Mouse (Mus musculus): ENCODE data around the gene Spata20. TPM values are rescaled to one million over a fixed set of nuclear protein-coding genes. Genes with fewer than 3 reads are reported as not detected.

Spata20 gene
- polyA plus RNA-seq, 1 experiment from 2014 or later, result 0.43 TPM

DNA sequence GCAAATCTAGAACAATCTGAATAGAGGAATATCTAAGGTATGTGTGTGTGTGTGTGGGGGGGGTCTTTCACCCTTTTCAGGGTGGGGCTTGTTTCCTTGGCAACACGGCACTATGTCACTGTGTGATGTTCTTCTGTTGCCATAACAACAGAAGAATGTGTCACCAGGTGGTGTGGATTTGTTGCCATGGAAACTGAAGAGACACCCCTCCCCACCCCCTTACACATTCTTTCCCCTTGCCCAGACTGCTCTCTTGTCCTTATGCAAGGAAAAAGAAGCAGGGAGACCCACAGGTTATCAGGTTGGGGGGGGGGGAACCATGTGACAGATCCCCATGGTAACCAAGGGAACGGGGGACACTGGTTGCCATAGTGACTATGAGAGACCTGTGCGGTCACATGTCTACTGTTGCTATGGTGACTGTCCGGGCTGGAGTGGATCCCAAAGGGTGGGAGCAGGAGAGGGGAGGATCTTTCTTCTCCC lies 17.4 kb downstream of the Spata20 start:
- Histone ChIP-seq H3K4me1 (ENCODE audit: control insufficient read depth, insufficient read depth, low read length) (peaks cover 46% of the 10 kb centered on the region), H3K36me3 (ENCODE audit: control insufficient read depth, insufficient read depth, low read length) (no peaks in the 10 kb centered on the region), H3K9ac (ENCODE audit: low read length) (no peak overlapping the region), H3K27me3 (replicated peaks; ENCODE audit: control insufficient read depth, insufficient read depth, low read length) (no peaks in the 10 kb centered on the region), H3K9me3 (replicated peaks; ENCODE audit: control insufficient read depth, low read length) (no peaks in the 10 kb centered on the region), H3K4me2 (ENCODE audit: low read length) (peak overlapping the region; percentile 36; the same call in 1 of the 2 replicates), H3K27ac (ENCODE audit: low read depth, low read length) (peak overlapping the region; percentile 94), H3K4me3 (ENCODE audit: low read depth, low read length) (no peak overlapping the region)
- ATAC-seq (peak; percentile 86), DNase-seq (ENCODE audit: low spot score) (peak; percentile 98)
- WGBS, result 8% methylated on average over 4 of the region's 4 CpGs

DNA sequence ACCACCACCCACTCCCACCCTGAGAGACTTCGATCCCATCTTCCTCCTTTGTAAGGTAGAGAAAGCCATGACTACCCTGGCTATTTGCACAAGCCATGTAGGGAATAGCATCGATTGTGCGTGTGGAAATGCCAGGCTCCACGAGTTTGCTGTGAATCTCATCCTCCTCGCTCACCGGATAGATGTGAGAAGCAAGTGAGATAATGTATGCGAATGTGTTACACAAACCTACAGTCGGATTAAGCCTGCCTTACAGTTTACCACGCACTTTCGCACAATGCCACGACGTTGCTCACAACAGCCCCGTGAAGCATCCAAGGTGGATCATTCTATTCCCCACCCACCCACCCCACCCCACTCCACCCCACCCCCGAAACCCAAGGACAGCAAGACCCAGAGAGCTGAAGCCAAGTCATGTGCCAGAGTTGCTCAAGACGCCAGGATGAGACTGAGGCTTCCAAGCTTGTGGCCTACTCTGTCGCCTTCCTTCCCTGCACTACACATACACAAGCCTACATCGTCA lies 19.6 kb downstream of the Spata20 start:
- Histone ChIP-seq H3K4me3 (ENCODE audit: low read depth, low read length) (no peak overlapping the region), H3K9me3 (replicated peaks; ENCODE audit: control insufficient read depth, low read length) (no peaks in the 10 kb centered on the region), H3K36me3 (ENCODE audit: control insufficient read depth, insufficient read depth, low read length) (no peaks in the 10 kb centered on the region), H3K27me3 (replicated peaks; ENCODE audit: control insufficient read depth, insufficient read depth, low read length) (no peaks in the 10 kb centered on the region), H3K27ac (ENCODE audit: low read depth, low read length) (no peak overlapping the region), H3K4me2 (ENCODE audit: low read length) (no peak overlapping the region), H3K9ac (ENCODE audit: low read length) (no peak overlapping the region), H3K4me1 (ENCODE audit: control insufficient read depth, insufficient read depth, low read length) (peaks cover 38% of the 10 kb centered on the region)
- ATAC-seq, result no peak
- no peak for DNase-seq (ENCODE audit: low spot score)
- WGBS, result 87% methylated on average over 17 of the region's 17 CpGs

DNA sequence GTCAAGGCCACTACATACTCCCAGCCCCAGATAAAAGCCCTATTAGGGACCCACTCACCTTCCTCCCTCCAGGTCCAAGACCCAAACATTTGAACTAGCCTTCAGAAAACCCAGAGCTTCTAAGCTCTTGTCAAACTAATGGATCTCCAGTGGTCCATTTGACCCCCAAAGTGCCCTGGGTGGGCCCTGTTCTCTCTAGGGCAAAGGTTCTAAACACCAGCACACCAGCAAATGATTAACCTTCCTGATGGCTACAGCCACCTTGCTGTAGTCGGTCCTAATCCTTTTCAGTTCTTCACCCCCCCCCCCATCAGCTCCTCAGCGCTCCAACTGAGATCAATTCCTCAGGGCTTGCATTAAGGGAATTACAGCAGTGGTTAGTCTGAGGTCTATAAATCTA lies 21.8 kb downstream of the Spata20 start:
- no peak for ATAC-seq

DNA sequence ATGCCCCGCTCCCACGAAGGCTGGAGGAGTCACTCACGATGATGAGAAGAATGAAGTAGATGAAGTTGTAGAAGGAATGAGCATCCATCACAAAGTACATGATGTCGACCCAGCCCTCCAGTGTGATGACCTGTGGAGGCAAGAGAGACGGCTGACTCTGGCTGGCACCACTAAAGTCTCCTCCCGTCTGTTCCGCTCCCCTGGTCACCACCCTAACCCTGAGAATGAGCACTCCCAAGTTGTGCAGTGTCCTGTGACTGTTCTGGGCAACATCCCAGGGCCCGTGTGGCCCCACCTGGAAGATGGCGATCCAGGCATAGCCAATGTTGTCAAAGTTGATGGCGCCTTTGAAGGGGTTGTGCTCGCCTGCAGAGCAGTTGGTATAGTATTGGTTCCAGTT lies 24.1 kb downstream of the Spata20 start:
- 97% methylated on average over 11 of the region's 11 CpGs for WGBS
- no peak for ATAC-seq
- peaks cover 7% of the 10 kb centered on the region; the same call in 1 of the 2 replicates for H3K36me3 ChIP-seq (ENCODE audit: control insufficient read depth, insufficient read depth, low read length)

More for the DNA sequence above, 21.8 kb downstream of the Spata20 start:
- WGBS, result 37% methylated on average over 2 of the region's 2 CpGs
- Histone ChIP-seq H3K27ac (ENCODE audit: low read depth, low read length) (no peak overlapping the region), H3K36me3 (ENCODE audit: control insufficient read depth, insufficient read depth, low read length) (peaks cover 4% of the 10 kb centered on the region; the same call in 1 of the 2 replicates), H3K9ac (ENCODE audit: low read length) (no peak overlapping the region), H3K4me2 (ENCODE audit: low read length) (no peak overlapping the region), H3K4me3 (ENCODE audit: low read depth, low read length) (no peak overlapping the region), H3K4me1 (ENCODE audit: control insufficient read depth, insufficient read depth, low read length) (peaks cover 24% of the 10 kb centered on the region), H3K27me3 (replicated peaks; ENCODE audit: control insufficient read depth, insufficient read depth, low read length) (no peaks in the 10 kb centered on the region), H3K9me3 (replicated peaks; ENCODE audit: control insufficient read depth, low read length) (no peaks in the 10 kb centered on the region)
- no peak for DNase-seq (ENCODE audit: low spot score)

DNA sequence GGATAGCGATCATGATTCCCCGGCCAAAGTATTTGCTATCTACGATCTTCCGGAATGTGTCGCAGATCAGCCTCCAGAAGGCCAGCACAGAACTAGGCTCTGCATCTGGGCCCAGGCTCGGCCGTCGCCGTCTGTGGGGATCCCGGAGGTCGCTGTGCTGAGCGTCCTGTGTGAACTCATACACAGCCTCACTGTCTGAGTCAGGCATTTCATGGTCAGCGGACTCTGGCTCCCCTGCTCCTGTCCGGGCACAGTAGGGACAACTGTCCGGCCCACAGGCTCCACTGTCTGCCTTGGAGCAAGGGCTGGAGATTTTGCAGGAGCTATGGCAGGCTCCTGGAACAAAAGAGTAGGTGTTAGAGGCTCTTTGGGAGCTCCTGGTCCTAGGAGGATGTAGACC lies 29.0 kb downstream of the Spata20 start:
- H3K9ac ChIP-seq (ENCODE audit: low read length), result no peak overlapping the region
- 86% methylated on average over 15 of the region's 15 CpGs for WGBS
- no peak for ATAC-seq
- H3K27me3 ChIP-seq (replicated peaks; ENCODE audit: control insufficient read depth, insufficient read depth, low read length), result no peaks in the 10 kb centered on the region
- H3K4me2 ChIP-seq (ENCODE audit: low read length), result no peak overlapping the region
- no peak for DNase-seq (ENCODE audit: low spot score)
- H3K4me1 ChIP-seq (ENCODE audit: control insufficient read depth, insufficient read depth, low read length), result 0 out of 2 replicates have a peak, but pooled peaks cover 7% of the 10 kb centered on the region
- H3K9me3 ChIP-seq (replicated peaks; ENCODE audit: control insufficient read depth, low read length), result no peaks in the 10 kb centered on the region
- no peak overlapping the region for H3K27ac ChIP-seq (ENCODE audit: low read depth, low read length)
- peaks cover 7% of the 10 kb centered on the region; the same call in 1 of the 2 replicates for H3K36me3 ChIP-seq (ENCODE audit: control insufficient read depth, insufficient read depth, low read length)
- H3K4me3 ChIP-seq (ENCODE audit: low read depth, low read length), result no peak overlapping the region

More for the DNA sequence above, 24.1 kb downstream of the Spata20 start:
- peaks cover 12% of the 10 kb centered on the region for H3K4me1 ChIP-seq (ENCODE audit: control insufficient read depth, insufficient read depth, low read length)
- H3K4me2 ChIP-seq (ENCODE audit: low read length), result no peak overlapping the region
- H3K27ac ChIP-seq (ENCODE audit: low read depth, low read length), result no peak overlapping the region
- H3K4me3 ChIP-seq (ENCODE audit: low read depth, low read length), result no peak overlapping the region
- no peaks in the 10 kb centered on the region for H3K9me3 ChIP-seq (replicated peaks; ENCODE audit: control insufficient read depth, low read length)
- no peaks in the 10 kb centered on the region for H3K27me3 ChIP-seq (replicated peaks; ENCODE audit: control insufficient read depth, insufficient read depth, low read length)
- H3K9ac ChIP-seq (ENCODE audit: low read length), result no peak overlapping the region
- DNase-seq (ENCODE audit: low spot score), result no peak

DNA sequence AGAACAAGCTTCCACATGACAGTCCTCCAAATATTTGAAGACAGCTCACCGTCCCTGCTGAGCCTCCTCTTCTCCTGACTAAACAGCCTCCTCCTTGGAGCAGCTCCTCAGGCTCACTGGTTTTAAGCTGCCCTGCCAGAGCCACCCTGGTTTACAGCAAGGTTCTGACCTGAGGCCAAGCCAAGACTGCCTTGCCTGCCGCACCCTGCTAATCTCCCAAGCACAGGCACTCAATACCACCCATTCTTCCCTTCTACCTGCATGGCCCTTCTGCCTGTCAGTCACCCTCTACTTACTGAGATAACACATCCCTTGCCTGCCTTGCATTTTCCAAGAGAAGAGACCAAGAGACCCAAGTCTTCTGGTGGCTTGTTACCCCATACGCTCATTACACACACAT lies 29.6 kb downstream of the Spata20 start:
- H3K27me3 ChIP-seq (replicated peaks; ENCODE audit: control insufficient read depth, insufficient read depth, low read length), result no peaks in the 10 kb centered on the region
- no peak overlapping the region; the same call in 1 of the 2 replicates for H3K27ac ChIP-seq (ENCODE audit: low read depth, low read length)
- no peak overlapping the region for H3K9ac ChIP-seq (ENCODE audit: low read length)
- H3K4me1 ChIP-seq (ENCODE audit: control insufficient read depth, insufficient read depth, low read length), result 0 out of 2 replicates have a peak, but pooled peaks cover 7% of the 10 kb centered on the region
- no peak for ATAC-seq
- DNase-seq (ENCODE audit: low spot score), result no peak
- H3K4me3 ChIP-seq (ENCODE audit: low read depth, low read length), result no peak overlapping the region
- H3K9me3 ChIP-seq (replicated peaks; ENCODE audit: control insufficient read depth, low read length), result no peaks in the 10 kb centered on the region
- H3K36me3 ChIP-seq (ENCODE audit: control insufficient read depth, insufficient read depth, low read length), result peaks cover 7% of the 10 kb centered on the region; the same call in 1 of the 2 replicates
- no peak overlapping the region for H3K4me2 ChIP-seq (ENCODE audit: low read length)
- WGBS, result 88% methylated on average over 3 of the region's 3 CpGs

DNA sequence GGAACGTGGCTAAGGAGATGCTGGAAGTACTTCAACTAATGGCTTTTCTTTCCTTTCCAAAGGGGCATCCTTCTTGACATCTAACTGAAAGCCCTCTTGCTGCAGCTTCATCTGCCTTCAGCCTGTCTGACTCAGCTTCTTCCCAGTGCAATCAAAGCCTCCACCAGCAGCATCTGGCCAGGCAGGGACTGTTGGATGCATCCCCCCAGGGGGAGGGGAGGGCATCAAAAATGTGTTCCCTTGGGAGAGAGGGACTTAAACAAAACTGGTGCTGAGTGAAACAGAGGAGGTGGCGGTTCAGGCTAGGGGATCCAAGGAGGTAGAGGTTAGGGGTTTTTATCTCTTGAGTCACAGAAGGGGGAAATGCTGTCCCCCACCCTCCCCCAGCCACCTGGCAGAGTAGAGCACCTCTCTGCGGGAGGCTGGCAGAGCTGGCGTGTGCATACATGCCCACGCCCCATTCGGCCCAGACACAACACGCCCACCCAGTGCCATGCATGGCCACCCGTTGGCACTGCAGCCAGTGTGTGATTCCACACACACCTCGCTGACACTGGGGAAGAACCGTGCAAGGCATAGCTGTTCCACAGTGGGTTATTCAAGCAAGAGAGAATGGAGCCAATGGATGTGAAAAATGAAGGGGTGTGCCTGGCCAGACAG lies 30.7 kb downstream of the Spata20 start:
- Histone ChIP-seq H3K9me3 (replicated peaks; ENCODE audit: control insufficient read depth, low read length) (no peaks in the 10 kb centered on the region), H3K9ac (ENCODE audit: low read length) (no peak overlapping the region), H3K27me3 (replicated peaks; ENCODE audit: control insufficient read depth, insufficient read depth, low read length) (no peaks in the 10 kb centered on the region), H3K27ac (ENCODE audit: low read depth, low read length) (no peak overlapping the region), H3K4me2 (ENCODE audit: low read length) (no peak overlapping the region), H3K4me3 (ENCODE audit: low read depth, low read length) (no peak overlapping the region), H3K4me1 (ENCODE audit: control insufficient read depth, insufficient read depth, low read length) (0 out of 2 replicates have a peak, but pooled peaks cover 7% of the 10 kb centered on the region), H3K36me3 (ENCODE audit: control insufficient read depth, insufficient read depth, low read length) (peaks cover 7% of the 10 kb centered on the region; the same call in 1 of the 2 replicates)
- ATAC-seq (no peak), DNase-seq (ENCODE audit: low spot score) (no peak)
- WGBS, result 65% methylated on average over 10 of the region's 10 CpGs

DNA sequence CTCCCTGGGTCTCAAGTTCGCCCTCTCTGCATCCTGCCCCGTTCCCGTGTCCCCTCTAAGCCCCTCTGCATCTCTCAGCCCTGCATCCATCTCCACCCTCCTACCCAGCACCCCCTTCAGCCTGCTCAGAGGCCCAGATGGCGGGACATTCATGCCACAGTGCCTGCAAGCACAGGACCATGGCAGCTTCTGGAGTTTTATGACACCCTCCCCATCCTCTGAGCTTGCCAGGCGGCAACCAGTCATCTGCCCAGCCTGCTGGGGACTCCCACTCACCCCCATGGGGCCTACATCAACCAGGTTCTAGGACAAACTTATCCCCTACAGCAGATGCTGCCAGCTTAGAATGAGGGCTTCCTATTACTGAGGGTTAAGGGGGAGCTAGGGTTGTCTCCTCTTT lies 31.2 kb downstream of the Spata20 start:
- H3K27ac ChIP-seq (ENCODE audit: low read depth, low read length), result no peak overlapping the region
- 65% methylated on average over 5 of the region's 5 CpGs for WGBS
- ATAC-seq (no peak), DNase-seq (ENCODE audit: low spot score) (no peak)
- H3K36me3 ChIP-seq (ENCODE audit: control insufficient read depth, insufficient read depth, low read length), result peaks cover 7% of the 10 kb centered on the region; the same call in 1 of the 2 replicates
- H3K4me2 ChIP-seq (ENCODE audit: low read length), result no peak overlapping the region
- H3K4me3 ChIP-seq (ENCODE audit: low read depth, low read length), result no peak overlapping the region
- H3K27me3 ChIP-seq (replicated peaks; ENCODE audit: control insufficient read depth, insufficient read depth, low read length), result no peaks in the 10 kb centered on the region
- H3K9me3 ChIP-seq (replicated peaks; ENCODE audit: control insufficient read depth, low read length), result no peaks in the 10 kb centered on the region
- H3K4me1 ChIP-seq (ENCODE audit: control insufficient read depth, insufficient read depth, low read length), result 0 out of 2 replicates have a peak, but pooled peaks cover 7% of the 10 kb centered on the region
- no peak overlapping the region for H3K9ac ChIP-seq (ENCODE audit: low read length)

All from forebrain, embryonic 14.5 days (tissue).